Mouse (Mus musculus) limb, embryonic 11.5 days (tissue): ENCODE results near the gene Igf1r. TPM values are rescaled to one million over a fixed set of nuclear protein-coding genes. Genes with fewer than 3 reads are reported as not detected.

Source experiments
- ATAC-seq: fragments of 200-750 bp; cut with Nextera tagmentation; 2 replicates; pipeline ENCODE4 v1.8.0; 2017; ENCODE audit warnings: low read depth; ENCODE audit not compliant: insufficient number of reproducible peaks, low FRiP score, low TSS enrichment
- DNase-seq: peaks from one replicate; pipeline ENCODE4 v3.0.0-alpha.2; 2015; ENCODE audit warnings: low spot score
- H3K27ac ChIP-seq: fragments of 300-500 bp; sonication (generic); replicated peaks from 2 replicates; pipeline ENCODE4 v1.5.1; 2014; ENCODE audit warnings: low read depth, mild to moderate bottlenecking, low read length
- H3K27me3 ChIP-seq: fragments of 300-500 bp; sonication (generic); 2 replicates; pipeline ENCODE4 v1.6.1; 2014; ENCODE audit warnings: mild to moderate bottlenecking, low read length, mixed read lengths; ENCODE audit not compliant: control insufficient read depth, insufficient read depth
- H3K36me3 ChIP-seq: fragments of 300-500 bp; sonication (generic); 2 replicates; pipeline ENCODE4 v1.6.1; 2014; ENCODE audit warnings: mild to moderate bottlenecking, low read length, moderate library complexity, mixed read lengths; ENCODE audit not compliant: control insufficient read depth, insufficient read depth
- H3K4me1 ChIP-seq: fragments of 300-500 bp; sonication (generic); 2 replicates; pipeline ENCODE4 v1.6.1; 2014; ENCODE audit warnings: low read length, mixed read lengths; ENCODE audit not compliant: control insufficient read depth, insufficient read depth
- H3K4me2 ChIP-seq: fragments of 300-500 bp; sonication (generic); 2 replicates; pipeline ENCODE4 v1.6.1; 2014; ENCODE audit warnings: low read depth, mild to moderate bottlenecking, moderate library complexity; ENCODE audit not compliant: severe bottlenecking
- H3K4me3 ChIP-seq: fragments of 300-500 bp; sonication (generic); 2 replicates; pipeline ENCODE4 v1.5.1; 2014; ENCODE audit warnings: low read depth, low read length
- H3K9ac ChIP-seq: fragments of 300-500 bp; sonication (generic); 2 replicates; pipeline ENCODE4 v1.6.1; 2014; ENCODE audit warnings: mild to moderate bottlenecking, low read length
- H3K9me3 ChIP-seq: fragments of 300-500 bp; sonication (generic); 2 replicates; pipeline ENCODE4 v1.6.1; 2016; ENCODE audit warnings: low read length; ENCODE audit not compliant: control insufficient read depth
- WGBS: fragments of 180-500 bp; shearing (Covaris S2); extraction: QIAGEN DNeasy Blood & Tissue Kit; methylation state at CpG from one replicate; pipeline ENCODE4 v1.1.7; 2014; 5-methylcytosine and 5-hydroxymethylcytosine counted together
- polyA plus RNA-seq: library from polyadenylated mRNA; unstranded; fragments of >200 nt; fragmentation: Nextera tagmentation; extraction: Ambion mirVana; gene quantifications from 2 replicates; pipeline ENCODE4 v1.2.1, GENCODE M21; 2014

Gene Igf1r
- polyA plus RNA-seq, 1 experiment from 2014 or later, result 29.9 TPM

- Histone ChIP-seq H3K9me3 (no peaks in the 10 kb centered on the region), H3K4me2 (no peak overlapping the region), H3K27me3 (no peaks in the 10 kb centered on the region), H3K9ac (no peak overlapping the region), H3K36me3 (no peaks in the 10 kb centered on the region; the same call in 1 of the 2 replicates), H3K27ac (no peak overlapping the region), H3K4me3 (no peak overlapping the region), H3K4me1 (peaks cover 10% of the 10 kb centered on the region)
- no peak for DNase-seq
- 71% methylated on average over 3 of the region's 3 CpGs for WGBS
- ATAC-seq, result no peak
Observed at GRCm38 (mm10) chr7:68025396-68025795, 72.8 kb downstream of the Igf1r start.

GRCm38 (mm10) chr7:68026076-68026475 is 73.4 kb downstream of the Igf1r start:
- Histone ChIP-seq H3K27me3 (no peaks in the 10 kb centered on the region), H3K9ac (no peak overlapping the region), H3K9me3 (no peaks in the 10 kb centered on the region), H3K4me1 (peaks cover 12% of the 10 kb centered on the region), H3K27ac (no peak overlapping the region), H3K4me2 (no peak overlapping the region), H3K4me3 (no peak overlapping the region), H3K36me3 (no peaks in the 10 kb centered on the region; the same call in 1 of the 2 replicates)
- WGBS, result 45% methylated on average over 9 of the region's 9 CpGs
- DNase-seq (no peak), ATAC-seq (no peak)

GRCm38 (mm10) chr7:68028167-68028566 is 75.5 kb downstream of the Igf1r start:
- no peaks in the 10 kb centered on the region; the same call in 1 of the 2 replicates for H3K36me3 ChIP-seq
- H3K4me3 ChIP-seq, result no peak overlapping the region
- peaks cover 12% of the 10 kb centered on the region for H3K4me1 ChIP-seq
- H3K27ac ChIP-seq, result no peak overlapping the region
- H3K9ac ChIP-seq, result no peak overlapping the region
- ATAC-seq (no peak), DNase-seq (no peak)
- H3K27me3 ChIP-seq, result no peaks in the 10 kb centered on the region
- WGBS, result 73% methylated on average over 4 of the region's 4 CpGs
- no peak overlapping the region for H3K4me2 ChIP-seq
- no peaks in the 10 kb centered on the region for H3K9me3 ChIP-seq

GRCm38 (mm10) chr7:68030846-68031245 is 78.2 kb downstream of the Igf1r start:
- no peak overlapping the region for H3K27ac ChIP-seq
- 59% methylated on average over 9 of the region's 9 CpGs for WGBS
- no peaks in the 10 kb centered on the region; the same call in 1 of the 2 replicates for H3K36me3 ChIP-seq
- H3K4me3 ChIP-seq, result no peak overlapping the region
- H3K4me1 ChIP-seq, result peaks cover 11% of the 10 kb centered on the region
- H3K4me2 ChIP-seq, result no peak overlapping the region
- H3K27me3 ChIP-seq, result no peaks in the 10 kb centered on the region
- ATAC-seq, result no peak
- H3K9me3 ChIP-seq, result no peaks in the 10 kb centered on the region
- no peak for DNase-seq
- H3K9ac ChIP-seq, result no peak overlapping the region

- Histone ChIP-seq H3K9me3 (no peaks in the 10 kb centered on the region), H3K27me3 (no peaks in the 10 kb centered on the region), H3K36me3 (no peaks in the 10 kb centered on the region; the same call in 1 of the 2 replicates), H3K4me2 (no peak overlapping the region), H3K4me3 (no peak overlapping the region), H3K27ac (no peak overlapping the region), H3K9ac (no peak overlapping the region), H3K4me1 (peaks cover 7% of the 10 kb centered on the region)
- DNase-seq, result no peak
- ATAC-seq, result no peak
- 87% methylated on average over 4 of the region's 4 CpGs for WGBS
Observed at GRCm38 (mm10) chr7:68036527-68036926, 83.9 kb downstream of the Igf1r start.

- H3K4me3 ChIP-seq, result no peak overlapping the region
- no peaks in the 10 kb centered on the region; the same call in 1 of the 2 replicates for H3K36me3 ChIP-seq
- no peak overlapping the region for H3K9ac ChIP-seq
- ATAC-seq (no peak), DNase-seq (no peak)
- no peak overlapping the region for H3K27ac ChIP-seq
- 60% methylated on average over 8 of the region's 8 CpGs for WGBS
- no peaks in the 10 kb centered on the region for H3K27me3 ChIP-seq
- H3K9me3 ChIP-seq, result no peaks in the 10 kb centered on the region
- peaks cover 5% of the 10 kb centered on the region for H3K4me1 ChIP-seq
- no peak overlapping the region for H3K4me2 ChIP-seq
Observed at GRCm38 (mm10) chr7:68038846-68039245, 86.2 kb downstream of the Igf1r start.

GRCm38 (mm10) chr7:68039550-68039949 is 86.9 kb downstream of the Igf1r start:
- no peak overlapping the region for H3K9ac ChIP-seq
- no peak overlapping the region for H3K27ac ChIP-seq
- peaks cover 3% of the 10 kb centered on the region for H3K4me1 ChIP-seq
- DNase-seq (no peak), ATAC-seq (no peak)
- H3K4me3 ChIP-seq, result no peak overlapping the region
- H3K36me3 ChIP-seq, result no peaks in the 10 kb centered on the region; the same call in 1 of the 2 replicates
- no peaks in the 10 kb centered on the region for H3K27me3 ChIP-seq
- no peaks in the 10 kb centered on the region for H3K9me3 ChIP-seq
- WGBS, result 68% methylated on average over 2 of the region's 2 CpGs
- no peak overlapping the region for H3K4me2 ChIP-seq

GRCm38 (mm10) chr7:68044621-68045020 is 92.0 kb downstream of the Igf1r start:
- Histone ChIP-seq H3K4me2 (no peak overlapping the region), H3K4me3 (no peak overlapping the region), H3K36me3 (no peaks in the 10 kb centered on the region; the same call in 1 of the 2 replicates), H3K9ac (no peak overlapping the region), H3K4me1 (0 out of 2 replicates have a peak, but pooled peaks cover 5% of the 10 kb centered on the region), H3K27me3 (no peaks in the 10 kb centered on the region), H3K9me3 (no peaks in the 10 kb centered on the region), H3K27ac (no peak overlapping the region)
- ATAC-seq (no peak), DNase-seq (no peak)
- WGBS, result 85% methylated on average over 4 of the region's 4 CpGs

- no peak overlapping the region for H3K4me3 ChIP-seq
- no peak overlapping the region for H3K9ac ChIP-seq
- H3K4me1 ChIP-seq, result 0 out of 2 replicates have a peak, but pooled peaks cover 5% of the 10 kb centered on the region
- H3K27ac ChIP-seq, result no peak overlapping the region
- WGBS, result 60% methylated on average over 4 of the region's 4 CpGs
- H3K9me3 ChIP-seq, result no peaks in the 10 kb centered on the region
- DNase-seq, result no peak
- no peak overlapping the region for H3K4me2 ChIP-seq
- ATAC-seq, result no peak
- no peaks in the 10 kb centered on the region; the same call in 1 of the 2 replicates for H3K36me3 ChIP-seq
- H3K27me3 ChIP-seq, result no peaks in the 10 kb centered on the region
Observed at GRCm38 (mm10) chr7:68047152-68047551, 94.5 kb downstream of the Igf1r start.
